Mouse (Mus musculus) stomach, postnatal 0 days (tissue): ENCODE data around the gene Phlda1.

ENCODE experiments used
- CTCF ChIP-seq: IDR thresholded peaks from 2 replicates; pipeline ENCODE4 v1.5.1; 2016; ENCODE audit warnings: antibody characterized with exemption, low read depth, mild to moderate bottlenecking, moderate library complexity
- EP300 ChIP-seq: optimal IDR thresholded peaks from 2 replicates; pipeline ENCODE3; 2016; ENCODE audit warnings: antibody characterized with exemption

DNA sequence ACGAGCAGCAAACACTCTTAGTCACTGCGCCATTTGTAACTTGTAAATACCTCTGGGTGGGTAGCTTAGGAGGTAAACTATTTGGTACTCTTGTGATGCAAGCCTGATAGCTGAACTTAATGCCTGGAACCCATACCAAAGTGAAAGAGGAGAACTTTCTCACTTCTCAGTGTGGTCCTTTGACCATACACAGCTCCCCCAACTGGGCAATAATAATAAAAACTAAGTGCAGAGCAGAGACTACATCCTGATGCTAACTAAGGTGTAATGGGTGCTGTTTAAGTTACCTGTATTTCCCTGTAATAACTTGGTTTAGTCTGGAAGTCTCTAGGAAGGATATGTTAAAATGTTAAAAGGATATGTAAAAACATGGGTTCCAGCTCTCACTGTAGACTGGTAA, 17.3 kb upstream of the Phlda1 start:
- TF ChIP-seq EP300 (no peak), CTCF (peak; percentile 55)
